Mouse (Mus musculus) E14TG2a.4 (cell line): ENCODE measurements around the gene Adap2.

Source experiments
- CTCF ChIP-seq: conservative IDR thresholded peaks from 2 replicates; pipeline ENCODE4 v1.5.1; 2014; ENCODE audit warnings: low read length
- NANOG ChIP-seq: IDR thresholded peaks from 2 replicates; pipeline ENCODE4 v1.6.1; 2014; ENCODE audit warnings: borderline replicate concordance, low read length, mixed read lengths

DNA sequence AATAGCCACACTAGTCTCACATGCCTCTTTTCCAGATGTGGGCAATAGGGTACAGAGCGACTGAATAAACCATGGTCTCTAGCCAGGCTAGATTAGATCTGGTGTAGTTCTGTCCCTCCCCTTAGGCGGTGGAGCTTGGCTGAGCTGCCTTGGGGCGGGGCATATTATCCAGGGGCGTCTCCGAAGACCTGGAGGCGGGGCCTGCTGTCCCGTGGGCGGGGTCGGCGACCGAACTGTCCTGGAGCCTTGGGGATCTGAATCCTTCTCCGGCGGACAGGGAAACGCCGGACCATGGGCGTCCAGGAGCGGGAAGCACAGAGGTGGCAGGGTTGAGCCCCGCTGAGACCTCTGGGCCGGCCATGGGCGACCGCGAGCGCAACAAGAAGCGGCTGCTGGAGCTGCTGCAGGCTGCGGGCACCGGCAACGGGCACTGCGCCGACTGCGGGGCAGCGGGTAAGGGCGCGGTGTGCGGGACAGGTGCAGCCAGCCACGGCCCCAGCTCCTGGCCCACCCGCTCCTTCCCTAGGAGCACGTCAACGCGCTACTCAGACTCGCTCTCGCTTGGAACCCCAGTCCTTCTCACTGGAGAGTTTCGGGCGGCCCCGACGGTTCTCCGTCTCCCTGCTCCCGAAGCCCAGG lies at the start of gene Adap2:
- TF ChIP-seq CTCF: no peak
- TF ChIP-seq NANOG: no peak
